Mouse (Mus musculus) hindbrain, embryonic 11.5 days (tissue): ENCODE measurements around the gene Tst. TPM values are rescaled to one million over a fixed set of nuclear protein-coding genes. Genes with fewer than 3 reads are reported as not detected.

Experiments used
- ATAC-seq: fragments of 200-750 bp; cut with Nextera tagmentation; 2 replicates; pipeline ENCODE4 v1.8.0; 2017; ENCODE audit warnings: mild to moderate bottlenecking, moderate TSS enrichment, moderate library complexity; ENCODE audit not compliant: low FRiP score
- DNase-seq: peaks from one replicate; pipeline ENCODE4 v3.0.0-alpha.2; 2015; ENCODE audit warnings: low spot score
- H3K27ac ChIP-seq: fragments of 300-500 bp; sonication (generic); 2 replicates; pipeline ENCODE4 v1.5.1; 2014; ENCODE audit warnings: mild to moderate bottlenecking, low read depth, low read length
- H3K27me3 ChIP-seq: fragments of 300-500 bp; sonication (generic); 2 replicates; pipeline ENCODE4 v1.6.1; 2014; ENCODE audit warnings: mild to moderate bottlenecking, low read length, moderate library complexity, mixed read lengths; ENCODE audit not compliant: control insufficient read depth, insufficient read depth
- H3K36me3 ChIP-seq: fragments of 300-500 bp; sonication (generic); 2 replicates; pipeline ENCODE4 v1.6.1; 2014; ENCODE audit warnings: mild to moderate bottlenecking, low read length, moderate library complexity, mixed read lengths; ENCODE audit not compliant: control insufficient read depth, insufficient read depth
- H3K4me1 ChIP-seq: fragments of 300-500 bp; sonication (generic); replicated peaks from 2 replicates; pipeline ENCODE4 v1.6.1; 2014; ENCODE audit warnings: low read length, mixed read lengths; ENCODE audit not compliant: control insufficient read depth, insufficient read depth
- H3K4me2 ChIP-seq: fragments of 300-500 bp; sonication (generic); replicated peaks from 2 replicates; pipeline ENCODE4 v1.6.1; 2014; ENCODE audit warnings: mild to moderate bottlenecking, low read depth, low read length
- H3K4me3 ChIP-seq: fragments of 300-500 bp; sonication (generic); 2 replicates; pipeline ENCODE4 v1.5.1; 2014; ENCODE audit warnings: low read depth, low read length
- H3K9ac ChIP-seq: fragments of 300-500 bp; sonication (generic); 2 replicates; pipeline ENCODE4 v1.6.1; 2014; ENCODE audit warnings: low read depth, low read length
- H3K9me3 ChIP-seq: fragments of 300-500 bp; sonication (generic); 2 replicates; pipeline ENCODE4 v1.6.1; 2016; ENCODE audit warnings: low read length; ENCODE audit not compliant: control insufficient read depth
- WGBS: fragments of 180-500 bp; shearing (Covaris S2); extraction: QIAGEN DNeasy Blood & Tissue Kit; methylation state at CpG from one replicate; pipeline ENCODE4 v1.1.7; 2014; 5-methylcytosine and 5-hydroxymethylcytosine counted together
- polyA plus RNA-seq: library from polyadenylated mRNA; unstranded; fragments of >200 nt; fragmentation: Nextera tagmentation; extraction: Ambion mirVana; gene quantifications from 2 replicates; pipeline ENCODE4 v1.2.1, GENCODE M21; 2014

The Tst gene
- polyA plus RNA-seq, 1 experiment from 2014 or later = 8.5 TPM

DNA sequence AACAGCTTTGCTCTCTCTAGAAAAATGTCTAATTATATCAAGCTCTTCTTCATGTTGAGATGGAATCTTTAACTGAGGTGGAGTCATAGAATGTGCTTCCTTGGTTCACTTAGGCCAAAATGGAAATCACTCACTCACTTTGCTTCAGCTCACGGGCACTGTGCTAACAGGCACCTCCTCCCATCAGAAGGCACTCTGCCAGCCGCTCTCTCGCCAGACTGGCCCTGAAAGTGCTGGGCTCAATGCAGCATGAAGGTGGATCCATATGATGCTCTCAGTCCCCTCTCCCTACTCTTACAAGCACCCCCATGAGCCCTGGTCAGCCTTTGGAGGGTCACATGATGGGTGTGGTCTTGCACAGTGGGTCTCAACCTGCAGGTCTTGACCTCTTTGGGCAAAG, 31.5 kb downstream of the Tst start:
- Histone ChIP-seq H3K27ac (no peak overlapping the region), H3K27me3 (peaks cover 5% of the 10 kb centered on the region; the same call in 1 of the 2 replicates), H3K9me3 (no peaks in the 10 kb centered on the region), H3K4me3 (no peak overlapping the region), H3K36me3 (no peaks in the 10 kb centered on the region), H3K4me1 (no peaks in the 10 kb centered on the region), H3K4me2 (no peak overlapping the region), H3K9ac (no peak overlapping the region)
- DNase-seq = no peak
- no peak for ATAC-seq
- WGBS = 78% methylated on average over 3 of the region's 3 CpGs

DNA sequence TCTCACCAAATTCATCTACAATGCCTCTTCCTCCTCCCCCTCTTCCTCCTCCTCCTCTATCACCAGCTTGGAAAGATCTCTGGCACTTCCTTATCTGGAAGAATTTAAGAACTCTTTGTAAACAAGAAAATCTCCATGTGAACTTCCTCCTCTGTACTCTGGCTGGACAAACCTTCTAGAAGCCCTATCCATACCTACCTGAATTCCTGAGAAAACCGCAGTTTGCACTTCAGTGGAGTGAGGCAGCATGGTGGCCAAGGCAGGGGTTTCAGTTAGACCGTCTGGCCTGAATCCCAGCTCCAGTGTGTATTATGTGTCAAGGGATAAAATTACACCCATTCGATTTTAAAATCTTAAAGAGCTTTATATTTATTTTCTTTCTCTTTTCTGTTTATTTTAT, 32.9 kb downstream of the Tst start:
- DNase-seq (no peak), ATAC-seq (no peak)
- no peaks in the 10 kb centered on the region for H3K36me3 ChIP-seq
- no peak overlapping the region for H3K27ac ChIP-seq
- H3K4me1 ChIP-seq = no peaks in the 10 kb centered on the region
- H3K4me2 ChIP-seq = no peak overlapping the region
- H3K4me3 ChIP-seq = no peak overlapping the region
- 76% methylated on average over 3 of the region's 3 CpGs for WGBS
- no peaks in the 10 kb centered on the region for H3K9me3 ChIP-seq
- H3K9ac ChIP-seq = no peak overlapping the region
- peaks cover 9% of the 10 kb centered on the region; the same call in 1 of the 2 replicates for H3K27me3 ChIP-seq

DNA sequence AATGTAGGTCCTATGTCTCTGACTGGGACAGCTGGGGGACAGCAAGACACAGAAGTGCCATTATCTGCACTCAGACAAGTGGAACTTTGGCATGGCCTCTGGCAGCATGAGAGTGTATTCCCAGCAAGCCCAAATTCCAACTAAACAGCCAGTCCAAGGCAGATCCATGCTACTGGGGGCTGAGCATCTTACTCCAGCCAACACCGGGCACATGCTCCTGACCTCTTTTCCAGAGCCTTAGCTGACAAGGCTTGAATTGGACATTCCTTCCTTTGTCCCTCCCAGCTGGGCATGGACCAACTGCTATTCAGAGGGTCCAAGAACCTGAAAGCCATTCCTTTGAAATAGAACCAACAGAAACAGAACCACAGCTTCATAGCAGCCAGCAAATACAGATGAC, 36.1 kb downstream of the Tst start:
- DNase-seq (no peak), ATAC-seq (no peak)

DNA sequence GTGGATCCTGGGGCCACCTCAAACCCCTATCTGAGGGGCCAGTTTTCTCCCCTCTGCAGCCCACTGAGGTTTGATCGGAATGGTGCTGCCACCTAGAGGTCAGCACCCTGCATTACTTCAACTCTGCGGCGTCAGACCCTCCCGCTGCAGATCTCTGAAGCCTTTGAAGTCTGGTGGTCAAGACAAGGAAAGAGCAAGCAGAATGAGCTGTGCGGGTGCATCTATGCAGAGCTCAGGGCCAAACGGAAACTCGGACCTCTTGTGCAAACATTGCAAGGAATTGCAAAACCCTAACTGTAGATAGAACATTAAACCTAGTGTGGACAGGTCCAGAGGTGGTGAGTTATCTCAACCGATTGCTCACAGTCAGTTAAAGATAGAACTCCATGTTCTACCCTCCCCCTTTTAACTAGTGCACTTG, 36.8 kb downstream of the Tst start:
- no peak overlapping the region for H3K9ac ChIP-seq
- H3K4me3 ChIP-seq = no peak overlapping the region
- no peaks in the 10 kb centered on the region for H3K36me3 ChIP-seq
- no peaks in the 10 kb centered on the region for H3K4me1 ChIP-seq
- no peak overlapping the region for H3K4me2 ChIP-seq
- ATAC-seq = no peak
- WGBS = 15% methylated on average over 8 of the region's 8 CpGs
- peak; percentile 77 for DNase-seq
- no peaks in the 10 kb centered on the region for H3K9me3 ChIP-seq
- peaks cover 9% of the 10 kb centered on the region; the same call in 1 of the 2 replicates for H3K27me3 ChIP-seq
- no peak overlapping the region for H3K27ac ChIP-seq

More for the DNA sequence above, 36.1 kb downstream of the Tst start:
- Histone ChIP-seq H3K4me2 (no peak overlapping the region), H3K9me3 (no peaks in the 10 kb centered on the region), H3K4me1 (no peaks in the 10 kb centered on the region), H3K27me3 (peaks cover 9% of the 10 kb centered on the region; the same call in 1 of the 2 replicates), H3K4me3 (no peak overlapping the region), H3K27ac (no peak overlapping the region), H3K9ac (no peak overlapping the region; the same call in 1 of the 2 replicates), H3K36me3 (no peaks in the 10 kb centered on the region)
- WGBS = 36% methylated on average over 1 of the region's 1 CpGs

DNA sequence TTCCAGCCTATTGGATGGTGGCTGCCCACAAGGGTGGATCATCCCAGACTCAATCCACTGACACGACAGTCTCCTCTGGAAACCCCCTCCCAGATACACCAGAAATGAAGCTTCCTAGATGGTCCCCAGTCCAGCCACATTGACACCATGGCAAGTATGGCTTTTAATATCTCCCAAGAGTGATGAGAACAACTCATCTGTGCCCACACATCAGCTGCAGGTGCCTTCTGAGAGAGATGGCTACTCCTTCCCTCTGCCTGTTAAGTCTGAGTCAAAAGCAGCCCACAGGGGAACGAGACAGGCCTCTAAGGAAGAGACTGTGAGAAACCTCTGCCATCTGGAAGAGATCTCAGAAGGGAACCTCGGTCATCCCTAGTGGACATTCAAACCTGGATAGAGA, 37.9 kb downstream of the Tst start:
- peaks cover 9% of the 10 kb centered on the region; the same call in 1 of the 2 replicates for H3K27me3 ChIP-seq
- WGBS = 70% methylated on average over 3 of the region's 3 CpGs
- ATAC-seq (no peak), DNase-seq (no peak)
- H3K4me3 ChIP-seq = no peak overlapping the region
- no peak overlapping the region for H3K4me2 ChIP-seq
- H3K27ac ChIP-seq = no peak overlapping the region
- no peaks in the 10 kb centered on the region for H3K36me3 ChIP-seq
- no peak overlapping the region for H3K9ac ChIP-seq
- no peaks in the 10 kb centered on the region for H3K4me1 ChIP-seq
- H3K9me3 ChIP-seq = no peaks in the 10 kb centered on the region

DNA sequence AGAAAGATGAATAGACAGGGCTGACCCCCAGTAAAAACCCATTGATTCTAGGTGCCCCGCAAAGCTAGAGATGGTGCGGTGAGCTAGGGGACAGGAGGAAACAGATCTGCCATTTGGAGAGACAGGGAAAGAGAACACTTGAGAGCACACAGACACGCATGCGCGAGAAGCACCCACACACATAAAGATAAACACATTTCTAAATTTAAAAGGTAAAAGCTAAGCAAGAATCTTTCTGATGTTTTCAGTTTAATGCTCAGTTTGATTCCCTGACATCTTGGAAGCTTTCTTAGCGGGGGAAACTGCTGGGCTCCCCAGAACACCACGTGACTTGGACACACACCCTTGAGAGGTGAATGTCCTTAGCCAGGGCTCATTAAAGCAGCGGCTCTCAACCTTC, 38.8 kb downstream of the Tst start:
- Histone ChIP-seq H3K27ac (no peak overlapping the region), H3K4me2 (no peak overlapping the region), H3K27me3 (peaks cover 9% of the 10 kb centered on the region; the same call in 1 of the 2 replicates), H3K36me3 (no peaks in the 10 kb centered on the region), H3K9ac (no peak overlapping the region), H3K4me1 (no peaks in the 10 kb centered on the region), H3K9me3 (no peaks in the 10 kb centered on the region), H3K4me3 (no peak overlapping the region)
- WGBS = 86% methylated on average over 8 of the region's 8 CpGs
- ATAC-seq (no peak), DNase-seq (no peak)

DNA sequence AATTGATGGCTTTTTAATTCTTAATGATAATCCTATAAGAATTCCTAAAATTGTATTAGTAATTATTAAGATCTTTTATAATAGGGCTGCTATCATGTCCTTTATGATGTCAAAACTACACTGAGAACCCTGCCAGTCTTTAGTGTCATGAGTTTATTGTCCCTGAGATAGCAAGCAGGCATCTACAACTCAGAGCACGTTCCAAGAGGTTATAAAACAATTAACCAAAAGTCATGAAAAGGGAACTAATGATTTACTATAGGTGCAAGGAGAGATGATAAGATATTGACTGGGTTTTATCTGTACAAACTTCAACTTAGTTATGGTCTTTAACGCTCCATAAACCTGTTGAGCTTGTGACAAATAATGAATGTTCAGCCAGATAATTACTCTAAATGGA, 39.8 kb downstream of the Tst start:
- H3K9ac ChIP-seq = no peak overlapping the region
- 85% methylated on average over 2 of the region's 2 CpGs for WGBS
- H3K4me1 ChIP-seq = no peaks in the 10 kb centered on the region
- no peak overlapping the region for H3K27ac ChIP-seq
- no peaks in the 10 kb centered on the region for H3K9me3 ChIP-seq
- no peaks in the 10 kb centered on the region for H3K36me3 ChIP-seq
- ATAC-seq (no peak), DNase-seq (no peak)
- H3K4me3 ChIP-seq = no peak overlapping the region
- H3K27me3 ChIP-seq = peaks cover 9% of the 10 kb centered on the region; the same call in 1 of the 2 replicates
- H3K4me2 ChIP-seq = no peak overlapping the region

DNA sequence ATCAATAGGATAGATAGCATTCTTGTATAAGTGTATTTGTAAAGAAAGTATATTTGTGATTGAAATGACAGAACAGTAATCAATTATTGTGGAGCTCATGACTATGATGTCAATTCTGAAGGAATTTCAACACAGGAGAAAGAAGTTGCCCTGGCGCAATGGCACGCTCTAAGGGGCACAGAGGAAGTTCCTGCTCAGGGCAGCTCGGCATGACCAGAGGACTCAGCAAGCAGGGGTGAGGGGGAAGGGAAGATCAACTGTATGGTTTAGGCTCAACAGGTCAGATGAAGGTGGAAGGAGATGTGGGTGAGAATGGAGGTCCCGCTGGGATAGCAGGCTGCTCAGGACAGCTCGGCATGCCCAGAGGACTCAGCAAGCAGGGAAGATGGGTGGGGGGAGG, 50.2 kb downstream of the Tst start:
- WGBS = 90% methylated on average over 5 of the region's 5 CpGs
- Histone ChIP-seq H3K9ac (no peak overlapping the region), H3K4me3 (no peak overlapping the region), H3K27me3 (no peaks in the 10 kb centered on the region), H3K9me3 (no peaks in the 10 kb centered on the region), H3K4me2 (no peak overlapping the region), H3K4me1 (no peaks in the 10 kb centered on the region), H3K27ac (no peak overlapping the region), H3K36me3 (no peaks in the 10 kb centered on the region)
- ATAC-seq (no peak), DNase-seq (no peak)

DNA sequence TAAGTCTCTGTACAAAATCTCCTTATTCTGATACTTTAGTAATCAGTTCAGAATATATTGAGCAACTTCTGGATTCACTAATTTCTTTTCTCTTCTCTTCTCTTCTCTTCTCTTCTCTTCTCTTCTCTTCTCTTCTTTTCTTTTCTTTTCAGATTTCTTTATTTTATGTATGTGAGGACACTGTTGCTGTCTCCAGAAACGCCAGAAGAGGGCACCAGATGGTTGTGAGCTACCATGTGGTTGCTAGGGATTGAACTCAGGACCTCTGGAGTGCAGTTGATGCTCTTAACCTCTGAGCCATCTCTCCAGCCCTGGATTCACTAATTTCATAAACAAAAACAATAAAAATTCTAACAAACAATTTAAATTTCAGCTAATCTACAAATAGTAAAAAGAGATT, 50.7 kb downstream of the Tst start:
- ATAC-seq (no peak), DNase-seq (peak; percentile 52)
- Histone ChIP-seq H3K4me2 (no peak overlapping the region), H3K4me3 (no peak overlapping the region), H3K27me3 (no peaks in the 10 kb centered on the region), H3K36me3 (no peaks in the 10 kb centered on the region), H3K9me3 (no peaks in the 10 kb centered on the region), H3K27ac (no peak overlapping the region), H3K4me1 (no peaks in the 10 kb centered on the region), H3K9ac (no peak overlapping the region)
- 4% methylated on average over 1 of the region's 1 CpGs for WGBS
